Mouse (Mus musculus) embryonic stem cell, embryonic (primary cell): ENCODE measurements at regions not wholly inside any gene's neighbourhood (a gene's known extent, or its start where the extent isn't known, plus 50 kb on each side); places are given as distances from the start of the nearest gene placed in this dataset.

ENCODE experiments used
- CTCF ChIA-PET, 4 experiments: fragments of 300-600 bp in 2 of 4; fragments of 350-600 bp in 2 of 4; sonication (Branson Sonifier 250); formaldehyde crosslinking; loops; one replicate each; lab custom pipeline; 2022; ENCODE audit warnings: inconsistent platforms in 2 of 4; lab: Charles Lee
- POLR2A ChIA-PET, 4 experiments: fragments of 300-600 bp in 2 of 4; fragments of 350-600 bp in 2 of 4; sonication (Branson Sonifier 250); formaldehyde crosslinking; loops; one replicate each; lab custom pipeline; 2022; ENCODE audit warnings: antibody characterized with exemption in 4 of 4, inconsistent platforms in 1 of 4; lab: Charles Lee

DNA sequence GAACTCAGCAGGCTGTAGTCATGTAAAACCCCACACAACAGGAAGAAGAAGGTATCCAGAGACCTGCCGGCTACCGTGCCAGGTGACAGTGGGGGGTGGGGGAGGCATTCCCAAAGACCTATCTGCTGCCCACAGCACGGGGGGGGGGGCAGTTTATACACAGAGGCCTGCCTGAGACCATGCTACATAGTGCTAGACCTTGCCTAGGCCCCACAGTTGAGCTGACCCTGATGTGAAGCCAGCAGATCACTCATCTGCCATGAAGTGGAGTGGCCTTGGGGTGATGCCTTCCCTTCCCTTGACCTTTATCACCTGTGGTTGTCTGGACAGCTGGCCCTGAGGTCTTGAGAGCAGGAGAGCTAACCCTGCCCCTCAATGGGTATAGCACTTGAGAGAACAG is 108.6 kb upstream of the Pik3r1 start:
- ChIA-PET CTCF (no interaction called here), POLR2A (no interaction called here)

DNA sequence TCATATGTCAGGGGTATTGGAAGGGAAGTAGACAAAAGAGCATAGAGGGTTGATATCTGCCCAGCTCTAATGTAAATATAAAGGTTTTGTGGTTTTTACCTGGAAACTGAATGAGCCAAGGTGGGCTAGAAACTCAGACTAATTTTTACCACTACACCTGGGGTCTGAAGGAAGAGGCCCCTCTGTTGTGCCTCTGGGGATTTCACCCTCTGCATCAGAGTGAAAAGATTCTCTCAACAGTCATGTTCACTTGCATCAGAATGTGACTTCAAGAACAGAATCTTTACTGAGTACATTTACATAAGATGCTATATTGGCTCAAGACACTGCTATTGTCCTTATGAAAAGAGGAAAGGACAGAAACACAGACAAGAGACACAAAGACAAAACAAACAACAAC is 110.2 kb upstream of the Pik3r1 start:
- CTCF ChIA-PET: no interaction called here
- POLR2A ChIA-PET: no interaction called here

DNA sequence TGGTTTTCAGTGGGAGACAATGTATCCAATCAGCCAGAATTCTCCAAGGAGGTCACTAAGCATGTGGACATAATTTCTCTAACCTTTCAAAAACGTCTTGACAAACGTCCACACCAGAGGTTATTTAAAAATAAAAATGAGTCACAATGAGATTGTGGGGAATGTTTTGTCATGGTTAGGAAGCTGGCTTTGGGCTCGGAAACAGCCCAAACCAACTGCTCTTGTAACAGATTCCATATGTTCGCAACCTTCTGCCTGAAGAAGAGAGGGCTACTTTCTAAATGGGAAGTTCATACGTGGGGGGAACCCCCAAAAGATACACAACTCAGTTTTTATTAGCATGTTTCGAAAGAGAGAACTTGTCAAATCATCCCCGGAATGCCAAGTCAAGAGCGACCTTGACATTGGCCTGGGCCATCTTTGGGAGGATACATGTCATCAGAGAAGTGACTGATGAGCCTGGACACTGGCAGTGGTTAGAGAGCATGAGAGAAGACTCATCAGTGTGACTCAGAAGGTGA is 111.6 kb upstream of the Pik3r1 start:
- ChIA-PET POLR2A (interaction anchor here in 1 of 4 experiments (0.7 kb wide), 1 partner anchor 25 kb away, joined by 3 read pairs; no protein-coding TSS in a partner anchor), CTCF (no interaction called here)

DNA sequence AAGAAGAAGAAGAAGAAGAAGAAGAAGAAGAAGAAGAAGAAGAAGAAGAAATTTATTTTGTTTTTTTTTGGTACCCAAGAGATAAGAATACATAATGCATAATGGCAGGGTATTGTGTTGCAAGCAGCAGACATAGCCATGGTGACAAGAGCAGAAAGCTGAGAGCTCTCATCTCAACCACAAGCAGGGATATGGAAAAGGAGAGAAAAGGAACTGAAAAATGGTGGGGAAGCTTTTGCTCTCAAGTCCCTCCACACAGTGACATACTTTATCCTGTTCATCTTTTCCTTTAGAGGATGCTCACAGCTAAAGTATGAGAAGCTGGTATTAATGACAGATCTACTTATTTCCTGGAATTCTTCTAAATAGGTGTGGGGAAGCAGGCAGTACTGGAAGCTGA is 115.2 kb upstream of the Pik3r1 start:
- ChIA-PET CTCF (interaction anchor here in 1 of 4 experiments (0.7 kb wide), 1 partner anchor 1647 kb away, joined by 3 read pairs; no protein-coding TSS in a partner anchor), POLR2A (no interaction called here)

DNA sequence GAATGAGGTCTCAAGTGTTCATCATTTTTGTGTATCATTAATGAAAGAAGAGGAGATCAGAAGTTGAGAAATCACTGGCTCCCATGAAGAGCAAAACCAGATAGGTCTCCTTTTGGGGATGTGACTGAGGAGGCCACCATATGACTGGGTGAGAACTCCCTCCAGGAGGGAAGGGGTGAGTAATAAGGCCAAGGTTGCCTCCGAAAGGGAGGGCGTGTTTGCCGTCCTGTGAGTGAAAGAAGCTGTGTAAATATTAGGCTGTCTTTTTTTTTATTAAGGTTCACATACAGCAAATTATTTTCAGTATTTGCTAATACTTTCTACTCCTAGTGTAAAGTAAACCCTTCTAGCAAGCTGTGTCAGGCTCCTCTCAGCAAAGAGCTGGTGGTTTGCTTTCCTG is 116.7 kb upstream of the Pik3r1 start:
- ChIA-PET POLR2A (no interaction called here), CTCF (no interaction called here)

DNA sequence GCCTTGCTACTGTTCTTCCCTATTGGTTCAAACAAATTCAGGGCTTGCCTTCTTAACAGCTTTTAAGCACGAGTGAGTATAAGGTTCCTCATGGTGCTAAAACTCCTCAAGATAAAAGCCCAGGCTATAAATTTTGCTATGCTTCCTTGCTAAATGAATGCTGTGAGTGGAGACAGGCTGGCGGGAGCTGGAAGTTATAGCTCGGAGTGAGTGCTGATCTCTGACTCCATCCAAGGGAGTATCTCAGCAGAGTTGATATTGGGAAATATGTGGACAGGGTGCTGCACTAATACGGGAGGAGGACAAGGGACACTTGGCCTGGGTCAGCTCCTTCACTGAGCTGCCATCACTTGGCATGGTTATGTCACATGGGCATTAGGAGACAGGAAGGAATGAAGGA is 123.5 kb upstream of the Pik3r1 start:
- ChIA-PET POLR2A (no interaction called here), CTCF (interaction anchor here in 1 of 4 experiments (0.8 kb wide), 1 partner anchor 197 kb away, joined by 3 read pairs; no protein-coding TSS in a partner anchor)

DNA sequence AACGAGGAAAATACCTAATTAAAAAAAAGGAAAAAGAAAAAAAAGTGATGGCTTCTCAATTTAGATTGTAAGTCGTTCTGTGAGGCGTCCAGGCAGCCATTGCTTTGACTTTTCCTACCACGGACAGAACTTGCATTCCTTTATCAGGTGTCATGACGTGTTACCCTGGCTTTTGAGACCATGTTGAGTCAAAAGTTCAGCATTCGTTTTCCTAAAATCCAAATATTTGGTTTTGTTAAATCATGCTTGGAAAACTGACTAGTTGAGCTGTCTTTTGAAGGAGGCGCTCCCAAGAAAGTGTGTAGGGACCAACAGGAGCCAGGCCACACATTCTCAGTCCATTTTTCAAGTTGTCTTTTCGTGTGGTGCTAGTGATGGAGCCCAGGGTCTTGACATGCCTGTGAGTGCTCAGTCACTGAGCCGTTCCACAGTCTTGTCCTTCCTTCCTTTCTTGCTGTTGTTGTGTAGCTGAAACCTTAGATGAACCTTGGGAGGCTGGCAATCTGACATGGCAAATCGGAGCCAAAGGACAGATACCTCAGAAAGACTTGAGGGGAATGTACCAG is 125.1 kb upstream of the Pik3r1 start:
- ChIA-PET CTCF (no interaction called here), POLR2A (no interaction called here)

DNA sequence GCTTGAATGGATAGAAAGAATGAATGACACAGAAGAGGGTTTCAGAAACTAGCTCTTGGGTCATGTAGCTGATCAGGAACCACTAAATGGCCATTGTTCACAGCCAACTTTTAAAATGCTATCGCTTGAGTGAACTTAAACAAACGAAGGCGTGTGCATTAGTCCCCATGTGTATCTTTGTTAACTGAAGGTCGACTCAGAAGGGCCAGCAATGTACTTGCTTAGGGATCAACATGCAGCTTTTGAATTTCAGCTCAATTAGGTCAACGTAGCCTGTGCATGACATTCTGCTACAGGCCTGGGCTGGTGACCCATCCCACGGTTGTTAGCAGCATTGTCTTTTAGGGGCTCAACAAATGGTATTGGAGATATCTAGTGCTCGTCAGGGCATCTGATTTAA is 127.1 kb upstream of the Pik3r1 start:
- CTCF ChIA-PET: interaction anchor here in 1 of 4 experiments (0.6 kb wide), 1 partner anchor 1002 kb away, joined by 3 read pairs; no protein-coding TSS in a partner anchor
- POLR2A ChIA-PET: no interaction called here

DNA sequence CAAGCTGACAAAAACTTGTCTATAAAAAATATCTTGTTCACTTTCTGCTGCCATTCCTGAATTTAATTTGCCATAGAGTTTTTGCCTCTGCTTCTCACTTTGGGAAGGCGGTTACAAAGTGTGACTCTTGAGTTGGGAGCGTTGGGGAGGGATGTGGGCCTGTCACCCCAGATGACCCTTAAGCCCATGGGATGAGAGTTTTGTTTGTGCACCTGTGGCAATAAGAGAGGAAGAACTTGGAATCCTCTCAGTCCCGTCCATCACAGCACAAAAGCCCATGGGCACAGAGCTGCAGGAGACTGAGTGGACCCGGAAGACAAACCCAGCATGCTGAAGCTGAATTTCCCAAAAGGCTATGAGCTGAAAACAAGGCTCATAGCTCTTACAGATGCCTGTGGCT is 127.7 kb upstream of the Pik3r1 start:
- POLR2A ChIA-PET: no interaction called here
- CTCF ChIA-PET: no interaction called here

DNA sequence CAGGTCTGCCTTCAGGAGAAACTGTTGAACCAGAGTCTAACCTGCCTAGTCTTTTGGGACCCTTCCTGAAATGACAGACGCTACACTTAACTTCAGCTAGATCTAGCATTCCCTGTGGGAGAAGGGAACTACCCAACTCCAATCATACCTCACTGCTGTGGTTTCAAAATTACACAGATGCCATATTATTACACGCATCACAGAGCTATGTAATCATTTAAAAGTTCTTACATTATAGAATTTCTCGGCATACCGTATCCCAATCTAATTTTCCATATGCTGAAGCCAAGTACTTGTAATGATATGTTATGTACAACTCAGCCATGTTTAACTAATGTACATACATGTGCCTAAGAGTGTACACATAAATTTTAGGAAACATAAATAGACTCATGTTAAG is 128.9 kb upstream of the Pik3r1 start:
- ChIA-PET CTCF (interaction anchor here in 1 of 4 experiments (0.8 kb wide), 1 partner anchor 10 kb away, joined by 3 read pairs; no protein-coding TSS in a partner anchor), POLR2A (no interaction called here)

DNA sequence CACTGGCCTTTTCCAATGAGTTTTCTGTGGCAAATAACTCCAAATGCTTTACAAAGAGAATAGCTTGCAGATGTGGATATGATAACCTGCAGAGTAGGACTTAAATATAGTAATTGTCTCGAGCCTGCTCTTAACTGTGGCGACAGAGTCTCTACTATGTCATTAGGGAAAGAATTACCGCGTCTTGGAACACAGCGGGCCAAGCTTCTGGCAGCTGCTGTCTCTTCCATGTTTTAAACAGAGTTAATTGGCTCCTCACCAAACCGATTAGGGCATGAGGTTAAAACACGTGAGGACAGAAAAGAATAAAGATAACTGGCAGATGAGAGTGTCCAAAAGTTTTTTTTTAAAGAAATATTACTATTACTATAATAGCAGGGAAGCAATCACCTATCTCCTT is 134.2 kb upstream of the Pik3r1 start:
- CTCF ChIA-PET: no interaction called here
- POLR2A ChIA-PET: interaction anchor here in 1 of 4 experiments (0.6 kb wide), 1 partner anchor 140 kb away, joined by 3 read pairs; no protein-coding TSS in a partner anchor

DNA sequence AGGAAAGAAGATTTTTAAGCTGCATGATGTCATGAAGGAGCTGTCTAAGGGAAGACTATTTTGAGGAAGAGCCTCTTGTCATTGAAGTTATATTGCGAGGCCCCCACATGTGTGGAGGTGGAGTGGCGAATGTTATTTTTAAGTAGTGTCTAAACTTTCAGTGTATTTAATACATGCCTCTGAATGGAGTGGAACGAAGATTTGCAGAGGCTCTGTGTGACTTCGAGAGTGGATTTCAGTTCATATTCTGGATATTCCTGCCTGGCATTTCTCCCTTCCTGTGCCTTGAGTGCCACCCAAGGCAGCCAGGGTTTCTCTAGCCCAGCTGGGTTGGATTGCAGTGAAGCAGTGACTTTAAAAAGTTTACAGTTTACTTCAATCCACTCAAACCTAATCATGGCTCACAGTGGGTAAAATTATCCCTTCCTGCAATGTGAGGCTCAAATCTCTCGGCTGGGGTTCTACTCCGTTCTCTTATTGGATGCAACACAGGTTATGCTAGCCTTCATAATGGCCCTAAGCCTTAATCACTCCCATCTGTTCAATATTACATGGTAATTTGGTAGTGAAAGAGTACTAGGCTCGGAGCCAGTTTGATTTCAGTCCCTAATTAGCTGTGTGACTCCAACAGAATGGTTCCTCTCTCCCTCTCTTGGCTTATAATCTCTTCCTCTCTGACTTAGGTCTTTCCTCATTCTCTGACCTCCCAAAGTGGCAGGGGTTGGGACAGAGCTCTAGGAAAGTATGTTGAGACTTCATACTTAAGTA is 138.1 kb upstream of the Pik3r1 start:
- ChIA-PET CTCF (no interaction called here), POLR2A (no interaction called here)

DNA sequence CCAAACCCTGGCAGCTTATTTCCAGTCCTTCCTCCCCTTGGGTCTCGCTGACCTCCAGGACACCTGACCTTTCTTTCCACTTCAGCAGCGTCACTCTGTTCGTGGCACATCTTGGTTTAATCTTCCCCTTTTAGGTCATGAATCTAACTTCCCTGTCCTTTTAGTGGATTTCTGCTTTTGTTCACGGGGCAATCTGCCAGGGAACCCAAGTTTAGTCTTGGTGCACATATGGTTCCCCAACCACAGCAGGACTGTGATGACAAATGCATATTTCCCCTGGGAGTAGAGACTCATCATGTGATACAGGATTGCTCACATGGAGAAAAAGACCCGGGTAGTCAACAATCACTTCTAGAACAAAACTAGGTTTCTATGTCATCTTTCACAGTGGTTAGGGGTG is 141.0 kb upstream of the Pik3r1 start:
- POLR2A ChIA-PET: no interaction called here
- CTCF ChIA-PET: no interaction called here

DNA sequence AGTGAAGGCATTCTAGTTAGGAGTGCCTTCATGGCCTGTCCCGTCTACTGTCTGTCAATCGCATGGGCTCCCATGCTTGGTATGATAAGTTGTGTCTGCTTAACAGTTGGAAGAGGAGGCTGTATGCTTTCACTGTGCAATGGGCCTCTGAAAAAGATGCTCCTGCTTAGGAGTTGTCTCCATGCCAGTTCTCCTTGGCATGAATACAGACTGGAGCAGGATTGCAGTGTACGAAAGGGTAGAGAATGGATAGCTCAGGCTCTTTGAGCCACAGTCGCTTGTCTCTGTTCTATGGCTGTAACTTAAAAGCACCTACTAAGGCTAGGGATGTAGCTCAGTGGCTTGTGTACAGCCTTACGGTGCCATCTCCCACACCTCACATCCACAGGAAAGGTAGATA is 142.7 kb upstream of the Pik3r1 start:
- POLR2A ChIA-PET: interaction anchor here in 1 of 4 experiments (0.6 kb wide), 1 partner anchor 1188 kb away, joined by 3 read pairs; no protein-coding TSS in a partner anchor
- CTCF ChIA-PET: no interaction called here

DNA sequence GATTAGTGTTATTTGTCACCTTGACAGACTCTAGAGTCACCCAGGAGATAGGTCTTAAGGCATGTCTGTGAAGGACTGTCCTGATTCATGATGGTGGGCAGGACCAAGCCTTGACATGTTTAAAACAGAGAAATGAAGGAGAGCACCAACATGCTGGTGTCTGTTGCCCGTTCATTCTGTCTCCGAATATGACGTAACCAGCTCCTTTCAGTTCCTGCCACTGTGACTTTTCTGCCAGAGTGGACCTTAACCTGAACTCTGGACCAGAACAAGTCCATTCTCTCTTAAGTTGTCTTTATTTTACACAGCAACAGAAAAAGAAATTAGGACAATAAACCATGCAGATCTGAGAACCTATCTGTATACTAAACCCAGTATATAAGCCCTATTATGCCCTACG is 146.1 kb upstream of the Pik3r1 start:
- ChIA-PET CTCF (no interaction called here), POLR2A (no interaction called here)

DNA sequence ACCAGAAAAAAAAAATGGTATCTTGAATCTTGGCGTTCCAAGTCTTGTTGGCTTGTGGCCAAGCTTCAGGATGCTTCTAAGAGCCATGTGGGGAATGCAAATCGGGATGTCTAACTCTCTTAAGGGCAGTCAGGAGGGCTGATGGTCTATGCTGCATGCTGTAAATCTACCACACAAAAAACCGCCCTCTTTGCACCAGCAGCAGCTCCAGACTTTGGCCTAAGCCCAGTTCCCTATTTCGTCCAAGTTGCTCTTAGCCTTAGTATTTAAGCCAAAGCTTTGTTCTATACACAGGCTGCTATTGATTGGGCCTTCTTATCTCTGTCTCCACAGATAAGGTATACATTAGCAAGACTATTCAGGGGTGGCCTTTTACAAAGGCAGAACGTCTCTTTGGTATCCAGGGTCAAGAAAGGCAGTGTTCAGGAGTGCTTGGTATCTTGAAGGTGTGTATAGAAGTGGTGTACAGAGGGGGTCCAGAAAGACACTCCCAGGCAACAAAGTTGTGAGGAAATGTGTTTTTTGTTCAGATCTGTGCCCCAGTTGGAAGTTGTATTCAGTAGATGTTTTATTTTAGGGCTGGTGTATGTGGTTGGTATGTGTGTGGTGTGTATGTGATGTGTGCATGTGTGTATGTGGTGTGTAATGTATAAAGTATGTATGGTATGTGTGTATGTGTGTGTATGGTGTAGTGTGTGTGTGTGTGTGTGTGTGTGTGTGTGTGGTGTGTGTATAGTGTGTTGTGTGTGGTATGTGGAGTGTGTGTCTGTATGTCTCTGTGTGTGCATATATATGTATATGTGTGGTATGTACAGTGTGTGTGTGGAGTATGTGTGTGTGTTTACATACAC is 146.9 kb upstream of the Pik3r1 start:
- ChIA-PET CTCF (no interaction called here), POLR2A (interaction anchor here in 1 of 4 experiments (1.1 kb wide), 1 partner anchor 25 kb away, joined by 3 read pairs; no protein-coding TSS in a partner anchor)

DNA sequence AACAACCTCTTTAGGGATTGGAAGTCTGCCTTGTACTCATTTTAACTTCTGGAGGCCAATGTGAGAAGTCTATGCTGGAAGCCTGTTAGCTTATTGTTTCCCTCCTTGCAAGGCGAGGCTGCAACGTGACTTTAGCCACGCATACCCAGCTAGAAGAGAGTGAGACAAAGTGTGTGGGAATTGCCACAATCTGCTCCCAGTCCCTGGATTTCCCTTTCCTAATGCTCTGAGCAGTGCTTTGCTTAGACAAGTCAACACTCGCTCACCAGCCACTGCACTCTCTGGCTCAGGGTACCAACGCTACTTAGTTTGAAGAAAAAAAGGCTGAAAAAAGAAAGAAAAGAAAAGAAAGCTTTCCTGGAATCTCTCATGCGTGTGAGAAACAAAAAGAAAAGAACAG is 147.5 kb upstream of the Pik3r1 start:
- ChIA-PET CTCF (no interaction called here), POLR2A (interaction anchor here in 1 of 4 experiments (1.1 kb wide), 1 partner anchor 25 kb away, joined by 3 read pairs; no protein-coding TSS in a partner anchor)

DNA sequence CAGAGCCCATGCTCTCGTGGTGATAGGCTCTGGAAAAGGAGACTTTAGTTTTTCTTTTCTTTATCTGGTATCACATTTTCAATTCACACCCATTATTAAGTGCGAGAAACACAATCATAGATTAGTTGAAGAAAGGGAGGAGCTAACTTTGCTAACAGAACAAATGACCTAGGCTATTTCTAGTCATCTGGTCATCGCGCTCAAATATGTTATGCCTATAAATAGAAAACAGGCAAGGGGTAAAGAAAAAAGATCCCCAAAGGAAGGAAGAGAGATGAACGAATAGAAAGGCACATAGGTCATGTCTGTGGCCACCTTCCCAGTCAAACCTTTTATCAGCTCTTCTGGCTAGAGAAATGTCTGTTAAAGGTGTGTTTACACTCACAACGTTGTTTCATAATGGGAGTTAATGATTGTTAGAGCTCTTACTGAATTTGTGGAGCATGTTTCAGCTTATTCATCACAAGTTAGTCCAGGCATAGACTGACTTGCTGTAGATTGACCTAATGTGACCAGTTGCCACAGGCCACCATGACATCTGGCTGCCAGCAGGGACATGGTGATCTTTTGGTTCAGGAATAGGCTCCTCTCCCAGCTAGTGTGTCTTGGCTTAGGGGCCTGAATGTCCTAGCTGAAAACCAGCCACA is 148.1 kb upstream of the Pik3r1 start:
- CTCF ChIA-PET: no interaction called here
- POLR2A ChIA-PET: interaction anchor here in 1 of 4 experiments (1.1 kb wide), 1 partner anchor 24 kb away, joined by 3 read pairs; no protein-coding TSS in a partner anchor

DNA sequence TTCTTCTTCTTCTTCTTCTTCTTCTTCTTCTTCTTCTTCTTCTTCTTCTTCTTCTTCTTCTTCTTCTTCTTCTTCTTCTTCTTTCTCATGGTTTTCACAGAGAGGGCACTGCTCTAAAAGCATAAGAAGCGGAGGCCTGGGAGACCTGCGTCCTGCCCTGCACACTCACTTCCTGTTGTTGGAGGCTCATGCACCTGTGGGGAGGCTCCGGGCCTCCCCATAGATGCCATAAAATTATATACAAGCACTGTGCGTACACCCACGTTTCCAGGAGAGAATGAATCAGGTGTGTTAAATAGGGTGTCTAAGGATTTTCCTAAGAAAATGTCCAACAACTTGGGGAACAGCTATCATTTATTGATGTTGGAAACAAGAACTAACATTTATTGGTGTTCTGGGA is 148.9 kb upstream of the Pik3r1 start:
- CTCF ChIA-PET: no interaction called here

More for the DNA sequence above, 148.9 kb upstream of the Pik3r1 start:
- POLR2A ChIA-PET: no interaction called here
